Mouse (Mus musculus): Measurements from ENCODE around the gene Cdc42ep2. TPM values are rescaled to one million over a fixed set of nuclear protein-coding genes. Genes with fewer than 3 reads are reported as not detected.

Gene Cdc42ep2
- total and polyA plus RNA-seq, 3 experiments, result 1.1 to 1.7 TPM; not detected in 1

DNA sequence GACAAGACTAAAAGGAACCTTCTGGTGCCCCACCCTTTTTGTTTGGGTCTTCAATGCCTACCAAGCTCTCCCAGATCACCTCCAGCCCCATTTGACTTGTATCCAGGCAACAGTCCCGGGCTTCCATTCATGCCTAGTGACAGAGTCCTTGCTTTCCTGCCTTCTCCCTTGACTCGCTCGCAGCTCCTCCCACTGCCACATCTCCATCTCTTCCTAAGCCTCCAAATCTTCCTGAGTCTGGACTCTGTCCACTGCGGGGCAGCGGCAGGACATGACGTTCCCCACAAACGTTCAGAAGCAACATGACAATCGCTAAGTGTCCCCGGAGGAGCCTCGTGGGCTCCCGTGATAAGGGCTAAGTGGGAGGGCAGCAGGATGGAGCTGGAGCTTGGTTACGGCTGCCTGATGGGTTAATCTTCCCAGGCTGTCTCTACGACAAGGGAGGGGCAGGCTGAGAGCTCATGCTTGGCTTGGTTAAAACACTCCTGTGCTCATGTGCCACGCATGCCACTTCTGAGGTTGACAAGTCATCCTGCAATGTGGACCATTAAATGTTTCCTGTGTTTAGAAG, 13.3 kb upstream of the Cdc42ep2 start:
- Histone ChIP-seq H3K4me1 (ENCODE audit: control insufficient read depth in 1 of 2, insufficient read depth in 2 of 2, low read length in 2 of 2) (no peaks in the 10 kb centered on the region), H3K27me3 (ENCODE audit: control insufficient read depth in 1 of 2, insufficient read depth in 2 of 2, low read length in 2 of 2) (no peaks in the 10 kb centered on the region), H3K27ac (ENCODE audit: control insufficient read depth, low read depth, low read length) (no peak overlapping the region), H3K9me3 (replicated peaks; ENCODE audit: insufficient read depth, low read length) (no peaks in the 10 kb centered on the region), H3K4me3 (ENCODE audit: control insufficient read depth in 1 of 2, insufficient read depth in 1 of 2, low read depth in 2 of 2, low read length in 2 of 2) (no peak overlapping the region), H3K79me2 (ENCODE audit: control insufficient read depth, insufficient read depth, low read length, poor library complexity) (no peaks in the 10 kb centered on the region), H3K36me3 (ENCODE audit: control insufficient read depth in 1 of 2, insufficient read depth in 2 of 2, low read length in 2 of 2) (no peaks in the 10 kb centered on the region; a peak in 1 of 4 replicates), H3K9ac (ENCODE audit: control insufficient read depth, low read depth, low read length, poor library complexity, severe bottlenecking) (no peak overlapping the region)
- DNase-seq (ENCODE audit: low read depth, low spot score), result peak; percentile 37
- TF ChIP-seq E2F4 (IDR thresholded peaks at IDR 0.05; ENCODE audit: borderline replicate concordance, low read depth, low read length), result no peak
- no peak for TF ChIP-seq JUND (IDR thresholded peaks at IDR 0.05; ENCODE audit: low read depth, low read length)
- TF ChIP-seq GABPA (IDR thresholded peaks at IDR 0.05; ENCODE audit: low read depth, low read length), result no peak
- no peak for TF ChIP-seq POLR2A (IDR thresholded peaks at IDR 0.05; ENCODE audit: control insufficient read depth in 1 of 2, insufficient read depth in 1 of 2, low read depth in 1 of 2, low read length in 2 of 2, poor library complexity in 1 of 2)

DNA sequence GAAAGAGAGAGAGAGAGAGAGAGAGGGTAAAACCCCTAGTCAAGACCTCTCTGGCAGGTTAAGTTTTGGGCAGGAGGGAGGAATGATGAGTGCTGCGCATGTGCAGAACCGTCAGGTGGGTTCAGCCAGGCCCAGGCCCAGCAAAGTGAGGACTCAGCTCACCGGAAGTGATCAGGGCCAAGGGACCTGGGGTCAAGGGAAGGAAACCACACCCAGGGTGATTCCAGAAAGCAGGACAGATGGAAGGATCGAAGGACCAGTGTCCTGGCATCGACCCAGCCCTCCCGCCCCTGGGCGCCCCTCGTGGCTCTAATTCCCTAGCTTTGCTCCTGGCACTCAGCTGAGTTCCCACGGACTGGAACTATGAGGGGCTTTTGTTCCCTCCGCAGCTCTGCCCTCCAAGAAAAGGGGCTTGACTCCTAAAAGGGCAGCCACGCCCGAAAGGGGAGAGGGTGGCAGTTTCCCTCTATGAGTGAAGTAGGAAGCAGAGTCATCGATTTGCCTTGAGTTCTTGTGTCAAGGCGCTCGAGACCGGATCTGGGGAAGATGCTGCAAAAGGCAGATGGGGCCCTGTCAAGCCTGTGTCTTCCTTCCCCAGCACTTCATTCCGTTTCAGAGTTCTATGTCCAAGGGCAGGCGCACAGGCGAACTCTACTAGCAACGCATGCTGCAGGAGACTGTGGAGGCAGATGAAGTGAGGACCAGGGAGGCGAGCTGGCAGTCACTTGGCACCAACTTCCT, 12.6 kb upstream of the Cdc42ep2 start:
- Histone ChIP-seq H3K79me2 (ENCODE audit: control insufficient read depth, insufficient read depth, low read length, poor library complexity) (no peaks in the 10 kb centered on the region), H3K4me1 (ENCODE audit: control insufficient read depth in 1 of 2, insufficient read depth in 2 of 2, low read length in 2 of 2) (no peaks in the 10 kb centered on the region), H3K27me3 (ENCODE audit: control insufficient read depth in 1 of 2, insufficient read depth in 2 of 2, low read length in 2 of 2) (no peaks in the 10 kb centered on the region), H3K36me3 (ENCODE audit: control insufficient read depth in 1 of 2, insufficient read depth in 2 of 2, low read length in 2 of 2) (no peaks in the 10 kb centered on the region; a peak in 1 of 4 replicates), H3K4me3 (ENCODE audit: control insufficient read depth in 1 of 2, insufficient read depth in 1 of 2, low read depth in 2 of 2, low read length in 2 of 2) (no peak overlapping the region), H3K27ac (ENCODE audit: control insufficient read depth, low read depth, low read length) (no peak overlapping the region), H3K9ac (ENCODE audit: control insufficient read depth, low read depth, low read length, poor library complexity, severe bottlenecking) (no peak overlapping the region), H3K9me3 (replicated peaks; ENCODE audit: insufficient read depth, low read length) (no peaks in the 10 kb centered on the region)
- DNase-seq (ENCODE audit: low read depth, low spot score), result no peak
- TF ChIP-seq JUND (IDR thresholded peaks at IDR 0.05; ENCODE audit: low read depth, low read length) (no peak), E2F4 (IDR thresholded peaks at IDR 0.05; ENCODE audit: borderline replicate concordance, low read depth, low read length) (no peak), POLR2AphosphoS5 (IDR thresholded peaks at IDR 0.05; ENCODE audit: borderline replicate concordance, low read depth, low read length) (no peak), NELFE (IDR thresholded peaks at IDR 0.05; ENCODE audit: low read depth, low read length) (no peak), ETS1 (IDR thresholded peaks at IDR 0.05; ENCODE audit: low read depth, low read length) (no peak), USF2 (IDR thresholded peaks at IDR 0.05; ENCODE audit: borderline replicate concordance in 1 of 2, insufficient read depth in 1 of 2, low read depth in 1 of 2, low read length in 2 of 2) (no peak), ZMIZ1 (IDR thresholded peaks at IDR 0.05; ENCODE audit: low read depth, low read length) (no peak), TCF12 (IDR thresholded peaks at IDR 0.05; ENCODE audit: low read depth, low read length) (no peak), ZKSCAN1 (IDR thresholded peaks at IDR 0.05; ENCODE audit: low read depth, low read length) (no peak), MAZ (IDR thresholded peaks at IDR 0.05; ENCODE audit: low read depth, low read length) (no peak), GATA1 (IDR thresholded peaks at IDR 0.05; ENCODE audit: low read depth, low read length) (no peak), TAL1 (IDR thresholded peaks at IDR 0.05; ENCODE audit: low read length) (no peak), ZNF384 (IDR thresholded peaks at IDR 0.05; ENCODE audit: low read depth, low read length) (no peak), EP300 (IDR thresholded peaks at IDR 0.05; ENCODE audit: low read depth in 1 of 2, low read length in 2 of 2) (no peak), MYC (IDR thresholded peaks at IDR 0.05; ENCODE audit: low read depth, low read length) (no peak), SIN3A (IDR thresholded peaks at IDR 0.05; ENCODE audit: low read length) (no peak)
